Mouse (Mus musculus): Measurements from ENCODE around the gene Zfp30. TPM values are rescaled to one million over a fixed set of nuclear protein-coding genes. Genes with fewer than 3 reads are reported as not detected.

Gene Zfp30
- polyA plus RNA-seq (2012; rRNA removed): 9.8 and 10.4 TPM in 2 replicates

- Histone ChIP-seq H3K4me1 (ENCODE audit: control insufficient read depth, insufficient read depth, low read length) (peaks cover 2% of the 10 kb centered on the region), H3K4me3 (replicated peaks; ENCODE audit: insufficient read depth, low read depth, low read length) (peak within 1 kb of the TSS; percentile 75), H3K27ac (ENCODE audit: insufficient read depth, low read length) (peak within 1 kb of the TSS; percentile 81), H3K27me3 (ENCODE audit: control insufficient read depth, insufficient read depth, low read length) (no peaks in the 10 kb centered on the region)
- DNase-seq: peak; percentile 90 to 92
- TF ChIP-seq POLR2A (IDR thresholded peaks at IDR 0.05; ENCODE audit: borderline replicate concordance, insufficient read depth, low read length): peak; percentile 68
- no peak for TF ChIP-seq CTCF (IDR thresholded peaks at IDR 0.05; ENCODE audit: borderline replicate concordance, insufficient read depth, low read depth, low read length)
- under 1% methylated on average over 45 of the region's 45 CpGs for WGBS
Observed at GRCm38 (mm10) chr7:29783871-29784551, at the start of gene Zfp30. Gene Zfp30, plus strand, starts transcription at chr7:29783998.

- Histone ChIP-seq H3K27me3 (ENCODE audit: control insufficient read depth, insufficient read depth, low read length) (no peaks in the 10 kb centered on the region; the same call in 1 of the 2 replicates), H3K4me3 (replicated peaks; ENCODE audit: insufficient read depth, low read depth, low read length) (no peak overlapping the region), H3K27ac (ENCODE audit: insufficient read depth, low read length) (no peak overlapping the region), H3K4me1 (ENCODE audit: control insufficient read depth, insufficient read depth, low read length) (no peaks in the 10 kb centered on the region)
- WGBS: 73% methylated on average over 3 of the region's 3 CpGs
- TF ChIP-seq CTCF (IDR thresholded peaks at IDR 0.05; ENCODE audit: borderline replicate concordance, insufficient read depth, low read depth, low read length) (no peak), POLR2A (IDR thresholded peaks at IDR 0.05; ENCODE audit: borderline replicate concordance, insufficient read depth, low read length) (no peak)
- no peak for DNase-seq
Observed at GRCm38 (mm10) chr7:29742258-29742657, 41.5 kb upstream of the Zfp30 start.

GRCm38 (mm10) chr7:29760476-29760875 lies 23.3 kb upstream of the Zfp30 start:
- no peak overlapping the region for H3K4me3 ChIP-seq (replicated peaks; ENCODE audit: insufficient read depth, low read depth, low read length)
- H3K27ac ChIP-seq (ENCODE audit: insufficient read depth, low read length): no peak overlapping the region
- no peak for DNase-seq
- no peaks in the 10 kb centered on the region for H3K4me1 ChIP-seq (ENCODE audit: control insufficient read depth, insufficient read depth, low read length)
- no peak for TF ChIP-seq POLR2A (IDR thresholded peaks at IDR 0.05; ENCODE audit: borderline replicate concordance, insufficient read depth, low read length)
- TF ChIP-seq CTCF (IDR thresholded peaks at IDR 0.05; ENCODE audit: borderline replicate concordance, insufficient read depth, low read depth, low read length): no peak
- H3K27me3 ChIP-seq (ENCODE audit: control insufficient read depth, insufficient read depth, low read length): no peaks in the 10 kb centered on the region
- 70% methylated on average over 5 of the region's 5 CpGs for WGBS

DNA sequence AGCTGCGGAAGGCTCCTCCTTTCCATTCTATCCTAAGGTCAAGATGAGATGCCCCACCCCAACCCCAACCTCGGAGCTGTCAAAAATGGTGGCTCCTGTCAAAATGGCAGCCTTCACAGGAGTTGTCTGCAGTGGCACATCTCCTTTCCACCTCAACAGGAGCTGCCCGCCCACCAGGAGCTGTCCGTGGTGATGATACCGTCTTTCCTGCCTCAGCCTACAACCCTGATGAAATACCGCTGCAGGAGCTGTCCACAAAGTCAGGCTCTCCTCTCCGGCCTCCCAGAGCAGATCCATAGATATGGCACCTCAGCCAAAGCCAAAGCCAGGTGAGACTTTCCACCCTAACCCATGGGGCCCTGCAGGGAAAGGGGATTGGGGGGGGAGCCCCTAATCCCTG lies 19.1 kb upstream of the Zfp30 start:
- Histone ChIP-seq H3K4me1 (ENCODE audit: control insufficient read depth, insufficient read depth, low read length) (peaks cover 4% of the 10 kb centered on the region; the same call in 1 of the 2 replicates), H3K4me3 (replicated peaks; ENCODE audit: insufficient read depth, low read depth, low read length) (no peak overlapping the region), H3K27me3 (ENCODE audit: control insufficient read depth, insufficient read depth, low read length) (no peaks in the 10 kb centered on the region), H3K27ac (ENCODE audit: insufficient read depth, low read length) (no peak overlapping the region)
- 87% methylated on average over 7 of the region's 7 CpGs for WGBS
- DNase-seq: no peak
- TF ChIP-seq CTCF (IDR thresholded peaks at IDR 0.05; ENCODE audit: borderline replicate concordance, insufficient read depth, low read depth, low read length) (no peak), POLR2A (IDR thresholded peaks at IDR 0.05; ENCODE audit: borderline replicate concordance, insufficient read depth, low read length) (no peak)

GRCm38 (mm10) chr7:29767058-29767686 lies 16.6 kb upstream of the Zfp30 start:
- Histone ChIP-seq H3K27ac (ENCODE audit: insufficient read depth, low read length) (peak overlapping the region; percentile 60), H3K4me1 (ENCODE audit: control insufficient read depth, insufficient read depth, low read length) (peaks cover 4% of the 10 kb centered on the region; the same call in 1 of the 2 replicates), H3K27me3 (ENCODE audit: control insufficient read depth, insufficient read depth, low read length) (no peaks in the 10 kb centered on the region), H3K4me3 (replicated peaks; ENCODE audit: insufficient read depth, low read depth, low read length) (peak overlapping the region; percentile 58)
- TF ChIP-seq POLR2A (IDR thresholded peaks at IDR 0.05; ENCODE audit: borderline replicate concordance, insufficient read depth, low read length) (peak; percentile 51; the same call in 1 of the 2 replicates), CTCF (IDR thresholded peaks at IDR 0.05; ENCODE audit: borderline replicate concordance, insufficient read depth, low read depth, low read length) (no peak)
- DNase-seq: peak; percentile 90 to 91
- 2% methylated on average over 14 of the region's 15 CpGs for WGBS

- 0% methylated on average over 32 of the region's 32 CpGs for WGBS
- H3K4me3 ChIP-seq (replicated peaks; ENCODE audit: insufficient read depth, low read depth, low read length): peak within 1 kb of the TSS; percentile 70
- TF ChIP-seq POLR2A (IDR thresholded peaks at IDR 0.05; ENCODE audit: borderline replicate concordance, insufficient read depth, low read length): 0 out of 2 replicates have a peak, but pooled peaks have one; percentile 55
- no peak for TF ChIP-seq CTCF (IDR thresholded peaks at IDR 0.05; ENCODE audit: borderline replicate concordance, insufficient read depth, low read depth, low read length)
- peaks cover 4% of the 10 kb centered on the region; the same call in 1 of the 2 replicates for H3K4me1 ChIP-seq (ENCODE audit: control insufficient read depth, insufficient read depth, low read length)
- H3K27me3 ChIP-seq (ENCODE audit: control insufficient read depth, insufficient read depth, low read length): no peaks in the 10 kb centered on the region
- H3K27ac ChIP-seq (ENCODE audit: insufficient read depth, low read length): peak within 1 kb of the TSS; percentile 45; the same call in 1 of the 2 replicates
- DNase-seq: peak; percentile 89 to 93
Observed at GRCm38 (mm10) chr7:29768090-29768900, 15.5 kb upstream of the Zfp30 start, which contains the start of gene Zfp84. Gene Zfp84, plus strand, starts transcription at chr7:29768552.

DNA sequence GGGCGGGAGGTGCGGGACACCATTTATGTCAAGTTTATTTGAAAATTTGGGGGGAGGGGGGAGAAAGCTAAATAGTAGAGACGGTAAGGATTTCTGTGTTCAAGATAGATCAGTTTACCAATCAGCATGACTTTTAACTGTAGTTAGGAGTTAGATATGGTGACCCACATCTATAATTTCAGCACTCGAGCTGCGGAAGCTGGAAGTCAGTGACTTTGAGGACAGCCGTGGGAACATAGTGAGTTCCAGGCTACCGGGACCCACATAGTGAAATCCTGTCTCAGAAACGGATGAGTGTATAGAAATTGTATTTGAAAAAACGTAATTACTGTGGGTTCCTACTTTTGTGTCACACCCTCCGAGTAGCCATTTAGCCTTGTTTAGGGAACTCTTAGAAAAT lies 14.8 kb upstream of the Zfp30 start:
- H3K4me1 ChIP-seq (ENCODE audit: control insufficient read depth, insufficient read depth, low read length): peaks cover 4% of the 10 kb centered on the region; the same call in 1 of the 2 replicates
- no peaks in the 10 kb centered on the region for H3K27me3 ChIP-seq (ENCODE audit: control insufficient read depth, insufficient read depth, low read length)
- H3K4me3 ChIP-seq (replicated peaks; ENCODE audit: insufficient read depth, low read depth, low read length): peak overlapping the region; percentile 70
- TF ChIP-seq POLR2A (IDR thresholded peaks at IDR 0.05; ENCODE audit: borderline replicate concordance, insufficient read depth, low read length) (no peak), CTCF (IDR thresholded peaks at IDR 0.05; ENCODE audit: borderline replicate concordance, insufficient read depth, low read depth, low read length) (no peak)
- H3K27ac ChIP-seq (ENCODE audit: insufficient read depth, low read length): no peak overlapping the region
- WGBS: 5% methylated on average over 10 of the region's 10 CpGs
- no peak for DNase-seq
